Mouse (Mus musculus) left cerebral cortex, adult 9 months (tissue): Measurements from ENCODE around the gene Ptges3.
"Not testable (repeated sequence)": the region's sequence is repeated elsewhere in the genome, so short reads cannot be mapped to it uniquely, and the experiment has no call there.

Experiments
- DNase-seq, 2 experiments: peaks; one replicate each; pipeline ENCODE4 v3.0.0; 2022; ENCODE audit warnings: low spot score in 2 of 2

Gene Ptges3

DNA sequence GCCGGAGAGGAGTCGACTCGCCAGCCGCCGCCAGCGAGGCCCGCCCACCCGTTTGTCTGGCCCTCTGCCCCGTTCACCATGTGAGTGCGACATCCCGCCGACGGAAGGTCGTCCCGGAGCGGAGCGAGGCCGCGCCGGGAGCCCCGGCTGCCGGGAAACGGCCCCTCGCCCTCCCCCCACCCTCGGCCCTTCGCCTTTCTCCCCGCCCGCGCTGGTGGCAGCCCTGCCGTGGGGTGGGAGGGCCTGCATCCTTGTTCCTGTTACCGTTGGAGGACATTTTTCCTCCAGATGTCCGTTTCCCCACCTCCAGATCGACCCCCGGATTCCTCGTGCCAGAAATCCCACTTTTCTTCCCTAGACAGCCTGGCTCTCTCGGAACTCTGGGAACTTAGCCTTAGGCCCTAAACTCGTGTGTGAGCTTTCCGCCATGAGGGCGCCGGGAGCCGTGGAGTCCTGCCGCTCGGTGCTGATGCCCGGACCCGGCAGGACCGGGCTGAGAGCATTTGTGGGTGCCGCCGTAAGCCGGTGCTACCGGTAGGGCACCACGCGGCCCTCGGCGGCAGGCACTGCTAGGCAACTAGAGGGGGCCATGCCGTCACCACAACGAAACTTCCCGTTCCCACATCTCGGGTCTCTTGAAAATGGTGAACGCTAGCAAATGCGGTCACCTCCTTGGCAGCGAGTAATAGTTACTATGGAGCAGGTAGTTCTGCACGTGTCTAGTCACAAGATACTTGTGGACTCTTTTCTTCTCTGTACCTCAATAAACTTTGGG, 640 bp downstream of the Ptges3 start:
- DNase-seq, result peak in 1 of 2 experiments; percentile 30

DNA sequence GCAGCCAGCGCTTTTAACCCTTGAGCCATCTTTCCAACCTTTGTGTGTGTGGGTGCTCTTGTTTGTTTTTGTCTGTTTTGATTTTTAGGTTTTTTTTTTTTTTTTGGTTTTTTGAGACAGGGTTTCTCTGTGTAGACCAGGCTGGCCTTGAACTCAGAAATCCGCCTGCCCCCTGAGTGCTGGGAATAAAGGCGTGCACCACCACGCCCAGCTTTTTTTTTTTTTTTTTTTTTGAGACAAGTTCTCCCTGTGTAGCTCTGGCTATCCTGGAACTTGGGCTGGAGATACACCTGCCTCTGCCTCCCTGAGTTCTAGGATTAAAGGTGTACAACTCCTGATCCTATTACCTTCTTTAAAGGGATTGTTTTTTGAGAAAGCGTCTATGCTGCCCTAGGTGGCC, 2.4 kb downstream of the Ptges3 start:
- DNase-seq, result no peak

DNA sequence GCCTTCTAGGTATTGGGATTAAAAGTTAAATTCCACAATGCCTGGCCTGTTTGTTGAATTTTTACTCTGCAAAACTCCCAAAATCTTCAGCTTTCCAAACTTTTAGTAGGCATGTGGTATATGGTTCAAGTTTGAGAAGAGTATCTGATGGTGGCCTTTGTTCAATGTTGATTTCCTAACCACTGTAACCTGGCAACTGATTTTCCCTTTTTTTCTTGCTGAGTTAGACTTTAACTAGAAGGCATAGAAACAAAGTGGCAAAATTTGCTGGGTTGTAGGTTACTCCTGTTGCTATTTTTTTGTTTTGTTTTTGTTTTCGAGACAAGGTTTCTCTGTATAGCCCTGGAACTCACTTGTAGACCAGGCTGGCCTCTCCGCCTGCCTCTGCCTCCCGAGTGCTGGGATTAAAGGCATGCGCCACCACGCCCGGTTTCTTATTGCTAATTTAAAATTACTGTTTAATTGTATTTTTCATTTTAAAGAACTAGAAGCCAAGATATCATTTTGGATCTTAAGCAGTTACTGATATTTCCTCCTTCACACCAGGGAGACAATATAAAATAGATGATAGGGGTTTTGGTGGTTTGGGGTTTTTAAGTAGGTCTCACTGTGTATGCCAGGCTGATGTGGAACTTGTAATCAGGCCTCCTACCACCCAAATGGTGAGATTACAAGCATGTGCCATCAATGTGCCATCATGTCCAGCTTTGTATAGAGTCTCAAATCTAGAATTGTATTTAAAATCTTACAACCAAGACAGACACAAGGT, 3.7 kb downstream of the Ptges3 start:
- no peak for DNase-seq

DNA sequence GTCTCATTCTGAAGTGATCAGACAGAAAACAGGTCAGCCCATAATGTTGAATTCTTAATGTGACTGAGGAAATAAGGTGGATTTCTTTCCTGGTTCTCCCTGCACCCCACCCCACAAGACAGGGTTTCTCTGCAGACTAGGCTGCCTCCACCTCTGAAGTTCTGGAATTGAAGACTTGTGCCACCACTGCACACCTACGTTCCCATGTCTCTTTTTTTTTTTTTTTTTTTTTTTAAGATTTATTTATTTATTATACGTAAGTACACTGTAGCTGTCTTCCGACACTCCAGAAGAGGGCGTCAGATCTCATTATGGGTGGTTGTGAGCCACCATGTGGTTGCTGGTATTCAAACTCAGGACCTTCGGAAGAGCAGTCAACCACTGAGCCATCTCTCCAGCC, 7.3 kb downstream of the Ptges3 start:
- DNase-seq, result no peak

DNA sequence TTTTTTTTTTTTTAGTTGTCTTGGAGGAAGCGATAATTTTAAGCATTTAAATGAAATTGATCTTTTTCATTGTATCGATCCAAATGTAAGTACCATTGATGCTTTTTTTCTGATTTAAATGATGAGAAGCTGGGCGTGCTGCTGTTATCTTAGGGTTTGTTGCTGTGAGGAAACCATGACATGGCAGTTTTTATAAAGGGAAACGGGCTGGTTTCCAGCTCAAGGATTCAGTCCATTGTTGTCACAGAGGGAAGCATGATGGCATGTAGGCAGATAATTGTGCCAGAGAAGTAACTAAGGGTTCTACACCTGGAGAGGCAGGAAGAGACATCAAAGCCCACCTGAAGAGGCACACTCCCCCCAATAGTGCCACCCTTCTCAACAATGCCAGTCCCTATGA, 10.4 kb downstream of the Ptges3 start:
- no peak for DNase-seq

DNA sequence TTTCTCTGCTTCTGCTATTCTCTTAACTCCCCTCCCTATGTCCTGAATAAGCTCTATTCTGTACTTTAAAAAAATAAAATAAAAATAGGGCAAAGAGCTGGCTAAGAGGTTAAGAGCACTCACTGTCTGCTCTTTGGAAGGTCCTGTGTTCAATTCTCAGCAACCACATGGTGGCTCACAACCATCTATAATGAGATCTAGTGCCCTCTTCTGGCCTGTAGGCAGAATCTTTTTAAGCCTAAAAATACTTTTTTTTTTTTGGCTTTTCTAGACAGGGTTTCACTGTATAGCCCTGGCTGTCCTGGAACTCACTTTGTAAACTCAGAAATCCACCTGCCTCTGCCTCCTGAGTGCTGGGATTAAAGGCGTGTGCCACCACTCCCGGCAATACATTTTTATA, 11.7 kb downstream of the Ptges3 start:
- not testable (repeated sequence) for DNase-seq

DNA sequence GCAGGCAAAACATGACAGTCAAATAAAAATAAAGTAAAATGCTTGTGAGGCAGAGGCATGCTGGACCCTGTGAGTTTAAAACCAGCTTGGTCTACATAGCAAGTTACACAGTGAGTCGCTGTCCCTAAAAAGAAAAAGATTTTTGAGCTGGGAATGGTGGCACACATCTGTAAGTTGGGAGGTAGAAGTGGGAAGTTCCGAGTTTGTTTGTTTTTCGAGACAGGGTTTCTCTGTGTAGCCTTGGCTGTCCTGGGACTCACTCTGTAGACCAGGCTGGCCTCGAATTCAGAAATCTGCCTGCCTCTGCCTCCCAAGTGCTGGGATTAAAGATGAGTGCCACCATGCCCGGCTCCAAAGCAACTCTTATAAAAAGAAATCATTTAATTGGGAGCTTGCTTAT, 19.5 kb downstream of the Ptges3 start:
- not testable (repeated sequence) for DNase-seq

DNA sequence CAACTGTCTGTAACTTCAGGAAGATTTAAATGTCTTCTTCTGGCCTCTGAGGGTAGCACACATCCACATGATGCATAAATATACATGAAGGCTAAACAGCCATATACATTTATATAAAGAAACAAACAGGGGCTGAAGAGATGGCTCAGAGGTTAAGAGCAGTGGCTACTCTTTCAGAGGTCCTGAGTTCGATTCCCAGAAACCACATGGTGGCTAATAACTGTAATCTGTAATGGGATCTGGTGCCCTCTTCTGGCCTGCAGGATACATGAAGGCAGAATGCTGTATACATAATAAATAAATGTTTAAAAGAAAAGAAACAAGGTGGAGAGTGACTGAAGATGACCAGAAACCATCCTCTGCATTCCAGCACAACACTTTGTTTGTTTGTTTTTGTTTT, 21.7 kb downstream of the Ptges3 start:
- no peak for DNase-seq

DNA sequence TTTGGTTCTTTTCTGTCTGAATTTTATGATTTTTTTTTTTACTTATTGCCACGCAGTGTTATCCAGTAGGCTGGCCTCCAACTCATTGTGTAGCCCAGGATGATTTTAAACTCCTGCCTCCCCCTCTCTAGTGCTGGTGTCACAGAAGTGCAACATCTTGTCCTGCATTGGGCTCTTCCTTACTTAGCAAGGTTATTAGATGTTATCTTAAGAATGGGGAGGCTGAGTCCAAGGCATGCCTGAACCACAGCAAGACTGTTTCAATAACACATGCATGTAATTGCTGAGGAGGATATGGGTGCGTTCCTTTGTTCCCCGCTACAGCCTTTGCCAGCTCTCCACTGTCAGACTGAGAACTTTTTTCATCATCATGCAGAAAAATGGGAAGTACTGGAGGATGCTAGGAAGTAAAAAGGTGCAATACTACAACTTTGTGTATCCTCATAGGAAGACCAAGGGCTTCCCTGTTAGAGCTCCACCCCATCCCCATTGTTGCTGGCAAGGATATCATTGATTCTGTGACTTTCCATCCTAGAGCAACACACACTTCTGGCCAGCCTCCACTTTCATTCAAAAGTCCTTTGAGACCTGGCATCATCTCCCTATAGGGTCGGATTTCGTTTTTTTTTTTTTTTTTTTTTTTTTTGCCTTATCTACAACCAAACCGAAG, 23.2 kb downstream of the Ptges3 start:
- DNase-seq, result no peak

DNA sequence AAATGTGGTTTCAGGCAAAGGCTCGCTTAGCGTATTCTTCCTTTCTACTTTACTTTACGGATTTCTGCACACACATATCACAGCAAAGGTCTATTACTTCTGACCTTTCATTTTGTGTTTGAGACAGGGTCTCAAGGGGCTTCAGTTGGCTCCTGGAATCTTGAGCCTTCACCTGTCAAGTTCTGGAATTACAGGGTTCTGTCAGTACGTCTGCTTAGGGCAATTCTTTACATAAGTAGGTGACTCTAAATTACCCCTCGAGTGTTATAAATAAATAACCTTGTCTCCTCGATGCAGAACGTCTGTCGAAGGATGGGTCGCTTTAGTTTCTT, 23.7 kb downstream of the Ptges3 start:
- no peak for DNase-seq

DNA sequence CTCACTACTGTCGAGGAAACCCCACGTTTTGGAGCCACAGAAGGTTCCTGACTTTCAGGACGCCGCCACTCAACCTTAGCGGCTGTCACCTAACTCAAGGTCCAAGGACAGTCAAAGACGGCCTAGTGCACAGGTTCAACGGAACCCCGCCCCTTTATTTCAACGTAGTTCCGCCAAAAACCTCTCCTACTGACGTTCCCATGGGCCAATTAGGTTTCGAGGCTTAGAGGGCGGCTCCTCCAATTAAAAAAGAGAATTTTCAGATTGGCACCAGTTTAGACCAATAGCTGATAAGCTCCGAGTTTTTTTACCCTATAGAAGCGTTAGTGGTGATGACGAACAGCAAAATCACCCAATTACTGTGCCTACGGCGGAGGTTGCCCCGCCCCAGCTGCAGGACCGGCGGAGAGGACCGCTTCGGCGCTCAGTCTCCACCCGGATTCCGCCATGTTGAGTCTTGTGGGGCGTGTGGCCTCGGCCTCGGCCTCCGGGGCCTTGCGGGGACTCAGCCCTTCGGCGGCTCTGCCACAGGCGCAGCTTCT, 24.2 kb downstream of the Ptges3 start, which contains the start of gene Atp5b:
TSS of gene Atp5b (plus strand) at position 394 of the 542 bp plus-strand sequence.
- DNase-seq, result peak; percentile 99 to 100

DNA sequence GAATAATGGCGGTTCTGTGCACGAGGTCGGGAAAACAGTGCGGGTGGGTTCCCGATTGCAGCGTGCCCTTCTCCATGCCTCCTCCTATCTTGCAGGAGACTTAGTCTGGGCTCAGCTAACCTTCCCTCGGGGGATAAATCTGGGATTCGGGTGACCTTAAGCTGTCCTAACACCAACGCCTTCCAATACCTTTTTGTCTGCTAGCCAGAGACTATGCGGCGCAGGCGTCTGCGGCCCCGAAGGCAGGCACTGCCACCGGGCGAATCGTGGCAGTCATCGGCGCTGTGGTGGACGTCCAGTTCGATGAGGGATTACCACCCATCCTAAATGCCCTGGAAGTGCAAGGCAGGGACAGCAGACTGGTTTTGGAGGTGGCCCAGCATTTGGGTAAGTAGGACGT, 24.9 kb downstream of the Ptges3 start:
- no peak for DNase-seq

DNA sequence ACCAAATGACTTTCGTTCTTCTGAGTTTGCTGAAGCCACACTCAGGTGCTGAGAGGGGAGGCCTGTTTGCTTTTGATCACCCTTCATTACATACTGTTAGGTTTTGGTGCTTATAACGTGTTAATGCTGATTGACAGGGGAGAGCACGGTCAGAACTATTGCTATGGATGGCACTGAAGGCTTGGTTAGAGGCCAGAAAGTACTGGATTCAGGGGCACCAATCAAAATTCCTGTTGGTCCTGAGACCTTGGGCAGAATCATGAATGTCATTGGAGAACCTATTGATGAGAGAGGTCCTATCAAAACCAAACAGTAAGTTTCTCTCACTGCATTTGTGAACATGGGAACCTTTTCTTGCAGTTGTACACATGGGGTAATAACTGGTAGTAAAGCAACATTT, 25.4 kb downstream of the Ptges3 start:
- DNase-seq, result no peak

DNA sequence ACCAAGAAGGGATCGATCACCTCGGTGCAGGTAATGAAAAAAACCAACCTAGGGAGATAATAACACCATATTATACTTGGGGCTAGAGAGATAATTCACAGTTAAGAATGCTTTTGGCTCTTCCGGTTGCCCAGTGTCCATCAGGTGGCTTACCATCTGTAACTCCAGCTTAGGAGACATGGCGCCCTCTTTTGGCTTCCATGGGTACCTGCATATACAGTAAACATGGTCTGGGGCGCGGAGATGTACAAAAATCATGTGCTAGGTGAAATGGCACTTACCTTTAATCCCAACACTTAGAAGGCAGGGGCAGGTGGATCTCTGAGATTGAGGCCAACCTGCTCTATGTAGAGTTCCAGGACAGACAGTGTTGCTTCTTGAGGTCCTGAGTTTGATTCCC, 27.6 kb downstream of the Ptges3 start:
- no peak for DNase-seq

DNA sequence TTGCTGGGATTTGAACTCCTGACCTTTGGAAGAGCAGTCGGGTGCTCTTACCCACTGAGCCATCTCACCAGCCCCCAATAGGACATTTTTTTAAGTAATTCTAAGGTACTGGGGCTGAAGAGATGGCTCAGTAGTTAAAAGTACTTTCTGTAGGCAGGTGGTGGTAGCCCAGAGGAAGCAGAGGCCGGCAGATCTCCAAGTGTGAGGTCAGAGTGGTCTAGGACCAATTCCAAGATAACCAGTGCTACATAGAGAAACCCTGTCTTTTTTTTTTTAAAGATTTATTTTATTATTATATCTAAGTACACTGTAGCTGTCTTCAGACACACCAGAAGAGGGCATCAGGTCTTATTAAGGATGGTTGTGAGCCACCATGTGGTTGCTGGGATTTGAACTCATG, 28.5 kb downstream of the Ptges3 start:
- DNase-seq, result not testable (repeated sequence)

DNA sequence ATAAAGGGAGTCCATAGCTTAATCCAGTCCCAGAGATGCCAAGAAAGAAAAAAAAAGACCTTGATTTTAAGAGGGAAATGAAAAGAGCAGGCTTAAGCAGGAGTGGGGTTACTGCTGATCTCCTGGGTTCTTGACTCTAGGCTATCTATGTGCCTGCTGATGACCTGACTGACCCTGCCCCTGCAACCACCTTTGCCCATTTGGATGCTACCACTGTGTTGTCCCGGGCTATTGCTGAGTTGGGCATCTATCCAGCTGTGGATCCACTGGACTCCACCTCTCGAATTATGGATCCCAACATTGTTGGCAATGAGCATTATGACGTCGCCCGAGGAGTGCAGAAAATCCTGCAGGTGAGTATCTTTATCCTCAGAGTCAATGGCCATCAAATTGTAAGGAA, 29.4 kb downstream of the Ptges3 start:
- no peak for DNase-seq

DNA sequence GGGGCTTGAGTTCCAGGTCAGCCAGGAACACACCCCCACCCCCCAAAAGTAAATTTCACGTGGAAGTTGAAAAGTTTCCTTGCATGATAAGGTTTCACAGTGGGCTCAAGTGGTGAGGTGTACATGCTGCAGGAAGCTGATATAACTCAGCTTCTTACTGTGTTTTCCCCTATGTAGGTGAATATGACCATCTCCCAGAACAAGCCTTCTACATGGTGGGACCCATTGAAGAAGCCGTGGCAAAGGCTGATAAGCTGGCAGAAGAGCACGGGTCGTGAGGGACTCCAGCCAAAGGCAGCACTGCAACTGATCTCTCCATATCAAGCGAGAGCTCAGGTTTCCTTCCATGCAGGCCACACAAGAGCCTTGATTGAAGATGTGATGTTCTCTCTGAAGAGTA, 31.1 kb downstream of the Ptges3 start:
- no peak for DNase-seq

DNA sequence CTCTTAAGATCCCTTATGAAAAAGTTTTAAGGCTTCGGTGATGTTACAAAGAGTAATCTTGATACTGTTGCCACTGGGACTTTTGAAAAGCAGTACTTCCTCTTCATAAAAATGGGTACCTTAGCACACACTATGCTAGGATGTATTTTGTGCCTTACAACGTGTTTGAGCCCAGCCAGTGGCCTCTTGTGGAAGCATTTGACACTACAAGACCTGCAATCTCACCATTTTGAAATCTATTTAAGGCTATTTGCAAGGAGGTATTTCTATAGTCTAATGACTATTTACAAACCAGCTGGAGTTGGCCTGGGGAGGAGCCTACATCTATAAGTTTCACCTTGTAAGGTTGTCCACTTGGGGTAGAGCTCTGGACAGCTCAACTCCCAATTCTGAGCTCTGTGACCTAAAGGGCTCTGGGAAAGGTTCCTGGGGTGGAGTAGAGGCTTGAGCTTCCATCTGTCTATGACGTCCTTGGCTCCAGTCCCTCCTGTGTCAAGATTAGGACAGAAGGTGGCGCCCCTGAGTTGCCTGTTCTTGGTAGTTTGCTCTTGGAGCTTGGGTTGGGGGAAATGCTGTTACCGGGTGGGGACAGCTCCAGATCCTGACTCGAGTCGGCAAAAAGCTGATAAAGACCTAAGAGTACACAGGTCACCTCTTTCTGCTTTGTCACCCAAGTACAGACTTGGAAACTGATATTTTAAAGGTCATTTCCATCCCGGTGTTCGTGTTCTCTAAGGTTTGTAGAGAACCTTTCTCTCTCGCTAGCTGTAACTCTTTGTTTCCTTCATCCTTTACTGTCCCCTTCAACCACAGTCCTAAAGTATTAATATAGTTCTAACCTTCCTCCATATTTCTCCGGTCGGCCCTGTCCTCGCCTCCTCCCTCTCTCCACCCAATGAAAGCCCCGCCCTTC, 32.2 kb downstream of the Ptges3 start:
- DNase-seq, result peak in 1 of 2 experiments; percentile 93

DNA sequence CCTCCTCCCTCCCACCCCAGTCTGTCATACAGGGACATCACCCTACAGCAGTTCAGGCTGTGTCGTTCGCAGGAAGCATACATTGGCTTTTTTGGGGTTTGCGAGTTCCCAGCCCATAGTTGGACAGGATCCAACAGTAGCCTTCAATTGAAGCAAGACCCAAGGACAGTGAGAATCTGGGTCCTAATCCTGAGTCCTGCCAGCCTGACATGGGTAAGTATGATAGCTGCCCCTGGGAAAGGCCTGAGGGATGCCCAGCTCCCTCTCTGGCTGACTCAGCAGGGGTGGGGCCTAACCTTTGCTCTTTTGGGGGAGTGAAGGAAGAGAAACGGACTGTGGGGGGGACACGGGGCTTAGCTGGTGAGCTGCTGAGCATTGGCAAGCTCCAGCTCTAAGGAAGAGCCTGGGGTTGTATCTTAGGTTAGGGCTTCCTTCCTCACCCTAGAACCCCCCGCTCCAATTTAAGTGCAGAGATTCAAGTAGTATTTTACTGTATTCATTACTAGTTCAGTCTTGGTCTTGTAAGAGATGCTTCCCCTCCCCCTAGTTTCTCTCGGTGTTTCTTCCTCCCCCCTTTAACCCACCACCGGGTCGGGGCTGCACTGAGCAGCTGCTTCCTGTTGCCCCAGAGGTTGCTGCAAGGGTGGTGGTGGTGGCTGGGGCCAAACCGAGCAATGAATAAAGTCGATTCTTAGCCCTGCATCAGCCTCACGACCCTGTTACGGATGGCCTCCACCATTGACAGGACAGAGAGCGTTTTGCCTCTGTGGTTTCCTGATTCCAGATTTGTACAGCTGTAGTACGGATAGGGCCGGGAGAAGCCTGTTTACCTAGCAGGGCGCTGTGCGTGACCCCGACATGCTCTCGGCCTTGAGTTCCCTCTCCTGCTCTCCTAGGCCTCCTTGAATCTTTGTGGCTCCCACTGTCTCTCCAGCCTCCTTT, 33.1 kb downstream of the Ptges3 start, which contains the start of gene Baz2a:
TSS of gene Baz2a (plus strand) at position 14 of the 942 bp plus-strand sequence.
- no peak for DNase-seq
